Mouse (Mus musculus) fat pad, adult 2 months (tissue): Measurements from ENCODE around the gene Spag4.

Experiments used
- DNase-seq: peaks from one replicate; pipeline ENCODE4 v3.0.0-alpha.2; 2011; ENCODE audit warnings: low read depth, low spot score; ENCODE audit errors: extremely low read depth

The Spag4 gene

DNA sequence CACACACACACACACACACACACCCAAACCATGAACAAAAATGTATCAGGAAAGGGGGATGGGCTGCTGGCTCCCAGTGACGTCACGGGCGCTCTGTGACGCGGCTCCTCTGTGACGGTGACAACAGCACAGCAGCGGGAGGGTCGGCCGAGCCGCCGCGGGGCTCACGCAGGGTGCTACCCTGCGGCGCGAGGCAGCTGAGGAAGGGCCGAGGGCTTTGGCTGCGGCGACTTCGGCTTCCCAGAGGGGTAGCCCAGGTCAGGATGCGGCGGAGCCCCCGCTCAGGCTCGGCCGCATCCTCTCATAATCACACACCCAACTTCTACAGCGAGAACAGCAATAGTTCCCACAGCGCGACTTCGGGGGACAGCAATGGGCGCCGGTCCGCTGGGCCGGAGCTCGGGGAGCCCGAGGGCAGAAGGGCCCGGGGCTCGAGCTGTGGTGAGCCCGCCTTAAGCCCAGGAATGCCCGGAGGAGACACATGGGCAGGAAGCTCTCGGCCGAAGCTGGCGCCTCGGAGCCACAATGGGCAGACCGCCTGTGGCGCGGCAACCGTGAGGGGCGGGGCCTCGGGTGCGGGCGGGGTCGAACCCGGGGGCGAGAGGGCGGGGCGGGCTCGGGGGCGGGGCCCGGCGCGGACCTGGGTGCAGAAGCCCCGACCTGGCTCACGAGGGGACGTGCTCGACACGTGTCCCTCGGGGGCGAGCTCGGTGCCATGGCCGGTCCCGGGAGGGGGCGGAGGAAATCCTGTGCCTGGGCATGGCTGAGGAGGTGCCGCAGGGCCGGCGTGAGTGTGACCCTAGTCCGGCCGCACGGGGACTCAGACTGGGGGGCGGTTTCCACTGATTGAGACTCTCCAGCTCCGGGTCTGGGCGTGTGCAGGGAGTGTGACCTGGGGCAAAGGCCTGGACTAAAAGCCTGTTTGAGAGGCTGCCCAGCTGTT lies at the start of gene Spag4:
TSS of gene Spag4 (plus strand) at position 77 of the 943 bp plus-strand sequence.
- no peak for DNase-seq

GRCm38 (mm10) chr2:156018106-156018505 lies 46.9 kb upstream of the Spag4 start:
- DNase-seq = no peak

DNA sequence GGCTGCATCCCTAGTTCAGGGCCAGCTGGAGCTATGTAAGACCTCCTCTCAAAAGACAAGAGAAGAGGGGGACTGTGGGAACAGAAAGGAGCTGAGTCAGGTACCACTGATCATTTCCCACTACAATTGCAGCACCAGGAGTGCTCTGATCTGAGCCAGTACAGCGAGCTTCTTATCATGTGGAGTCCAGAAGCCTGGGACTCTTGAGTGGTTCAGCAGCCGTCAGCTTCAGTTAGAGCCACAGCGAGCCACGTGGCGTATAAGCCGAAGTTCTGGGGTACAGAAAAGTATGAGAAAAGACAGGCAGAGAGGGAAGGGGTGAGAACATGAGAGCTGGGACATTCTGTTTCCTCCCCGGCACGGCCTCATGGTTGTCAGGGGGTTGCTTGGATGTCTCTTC lies 43.8 kb upstream of the Spag4 start:
- DNase-seq = no peak

DNA sequence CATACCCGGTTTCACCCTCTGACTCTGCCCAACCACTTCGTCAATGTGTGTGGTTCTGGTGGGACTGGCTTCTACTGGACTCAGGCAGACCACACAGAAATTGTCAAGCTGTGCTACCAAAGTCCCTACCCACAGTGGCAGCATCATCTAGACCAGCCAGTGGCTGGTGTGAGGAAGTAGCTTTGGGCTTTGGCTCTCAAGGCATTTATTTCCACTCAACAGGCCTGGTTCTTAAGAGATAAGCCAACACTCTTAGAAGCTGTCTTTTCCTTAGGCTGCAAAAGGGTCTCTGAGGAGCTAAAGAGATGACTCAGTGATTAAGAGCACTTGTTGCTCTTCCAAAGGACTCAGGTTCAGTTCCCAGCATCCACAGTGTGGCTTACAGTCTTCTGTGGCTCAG lies 43.2 kb upstream of the Spag4 start:
- no peak for DNase-seq

DNA sequence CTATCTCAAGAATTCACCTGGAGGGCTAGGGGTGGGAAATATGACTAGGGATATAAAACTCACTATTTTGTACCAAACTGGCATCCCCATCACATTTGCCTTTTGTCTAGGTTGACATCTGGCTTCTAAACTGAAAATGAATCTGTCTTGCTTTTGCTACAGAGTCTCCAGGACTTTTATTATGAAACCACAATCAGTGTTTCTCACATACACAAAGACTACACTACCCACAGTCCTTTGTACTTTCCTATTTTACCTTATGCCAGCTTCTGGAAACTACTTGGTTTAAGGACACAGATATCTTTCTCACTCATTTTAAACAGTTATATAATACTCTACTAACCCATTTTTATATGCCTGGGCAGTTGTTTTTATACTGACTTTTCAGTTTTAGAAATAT lies 39.5 kb upstream of the Spag4 start:
- no peak for DNase-seq

DNA sequence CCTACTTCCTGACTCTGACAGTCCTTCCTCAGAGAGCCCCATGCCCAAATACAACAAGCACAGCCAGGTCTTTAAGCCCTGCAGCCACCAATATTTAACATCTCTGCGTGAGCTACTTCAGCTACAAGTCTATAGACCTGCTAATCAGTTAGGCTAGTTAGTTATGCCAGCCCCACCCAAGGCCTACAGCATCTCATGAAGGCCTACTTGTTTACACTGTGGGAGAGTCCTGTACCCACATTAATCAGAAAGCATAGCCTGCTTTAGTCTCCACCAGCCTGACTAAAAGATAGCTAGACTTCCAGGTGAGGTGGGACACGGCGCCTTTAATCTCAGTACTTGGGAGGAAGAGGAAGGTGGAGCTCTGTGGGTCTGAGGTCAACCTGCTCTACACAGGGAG lies 25.6 kb upstream of the Spag4 start:
- no peak for DNase-seq

DNA sequence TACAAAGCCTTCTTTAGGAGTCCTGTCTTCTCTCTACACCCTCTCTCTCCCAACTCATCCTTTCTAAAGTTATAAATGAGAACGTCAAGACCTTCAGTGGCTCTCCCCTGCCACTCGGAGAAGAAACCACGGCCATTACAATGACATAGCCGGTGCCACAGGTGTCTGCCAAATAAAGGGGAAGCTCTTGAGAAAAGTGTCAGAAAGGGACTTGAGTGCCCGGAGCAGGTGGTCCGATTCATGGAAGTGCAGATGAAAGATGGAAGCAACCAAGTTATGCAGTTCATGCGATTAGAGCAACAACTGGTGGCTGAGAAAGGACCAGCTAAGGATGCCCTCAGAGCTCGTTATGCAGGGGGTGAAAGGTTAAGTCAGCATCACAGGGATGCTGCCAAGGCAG lies 22.1 kb upstream of the Spag4 start:
- DNase-seq = no peak

- DNase-seq = no peak
Measured at GRCm38 (mm10) chr2:156047929-156048328, 17.0 kb upstream of the Spag4 start.

DNA sequence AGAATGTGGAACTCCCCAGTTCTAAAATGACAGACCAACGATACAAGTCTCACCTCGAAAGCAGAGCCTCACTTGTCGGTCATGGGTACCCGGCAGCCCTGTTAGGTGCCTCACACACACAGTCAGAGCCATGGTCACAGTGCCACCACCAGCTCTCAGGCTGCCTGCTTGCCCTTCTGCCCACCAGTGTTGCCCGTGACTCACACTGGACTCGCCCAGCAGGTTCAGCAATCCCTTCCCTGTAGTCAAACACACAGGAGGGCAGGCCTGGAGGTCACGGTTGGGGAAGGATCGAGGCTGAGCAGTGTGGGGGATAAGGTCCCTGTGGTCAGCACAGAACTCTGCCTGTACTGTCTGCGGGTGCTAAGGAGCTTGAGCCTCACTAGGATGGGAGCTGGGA lies 12.2 kb upstream of the Spag4 start, which contains the start of gene Fer1l4:
TSS of gene Fer1l4 (minus strand) at position 132 of the 400 bp plus-strand sequence.
- no peak for DNase-seq

DNA sequence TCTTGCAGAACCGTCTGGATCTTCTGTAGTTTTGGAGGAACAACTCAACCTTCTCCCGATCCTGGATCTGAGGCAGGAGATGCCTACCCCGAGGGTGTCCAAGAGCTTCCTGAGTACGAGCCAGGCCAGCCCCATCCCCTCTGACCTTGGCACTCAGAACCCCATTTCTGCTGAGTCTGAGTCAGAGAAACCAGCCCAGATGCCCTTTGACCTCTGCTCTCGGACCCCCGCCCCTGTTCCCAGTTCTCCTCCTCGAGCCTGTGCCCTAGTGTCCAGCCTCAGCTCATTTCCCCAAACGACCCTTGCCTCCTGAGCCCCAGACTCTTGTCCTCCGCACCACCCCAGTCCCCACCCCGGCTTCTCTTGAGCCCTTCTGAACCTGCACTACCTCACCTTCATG lies 1.2 kb downstream of the Spag4 start:
- DNase-seq = no peak

DNA sequence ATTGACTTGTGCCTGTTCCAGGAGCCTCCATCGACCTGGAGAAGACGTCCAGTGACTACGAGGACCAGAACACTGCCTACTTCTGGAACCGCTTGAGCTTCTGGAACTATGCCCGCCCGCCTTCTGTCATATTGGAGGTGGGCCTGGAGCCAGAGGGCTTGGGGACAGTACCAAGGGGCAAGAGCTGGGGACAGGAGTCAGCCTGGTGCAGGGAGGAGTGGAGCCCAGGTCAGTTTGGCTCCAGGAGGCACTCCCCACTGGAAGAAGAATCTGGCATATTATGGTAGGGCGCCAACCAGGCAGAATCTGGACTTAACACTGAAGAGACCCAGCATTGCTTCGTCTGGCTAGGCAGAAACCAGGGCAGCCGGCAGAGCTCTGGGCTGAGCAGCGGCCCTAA lies 2.9 kb downstream of the Spag4 start:
- DNase-seq = no peak

- DNase-seq = no peak
Measured at GRCm38 (mm10) chr2:156071236-156071635, 6.3 kb downstream of the Spag4 start.

DNA sequence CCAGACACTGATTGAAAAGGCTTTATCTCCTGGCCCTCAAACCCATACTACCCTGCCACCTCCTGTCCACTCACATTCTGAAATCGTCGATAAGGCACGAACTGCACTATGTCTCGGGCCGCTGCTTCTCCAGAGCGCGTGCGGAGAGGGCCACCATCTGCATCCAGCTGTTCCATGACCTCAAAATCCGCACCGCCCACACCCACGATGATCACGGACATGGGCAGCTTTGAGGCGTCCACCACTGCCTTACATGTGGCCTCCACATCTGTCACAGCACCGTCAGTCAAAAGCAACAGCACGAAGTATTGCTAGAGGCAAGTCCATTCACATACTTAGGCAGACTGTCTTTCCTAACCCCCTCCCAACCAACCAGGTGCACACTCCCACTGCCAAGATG lies 8.8 kb downstream of the Spag4 start:
- DNase-seq = no peak

GRCm38 (mm10) chr2:156077461-156077860 lies 12.5 kb downstream of the Spag4 start:
- DNase-seq = no peak

- no peak for DNase-seq
Measured at GRCm38 (mm10) chr2:156078421-156079182, 13.6 kb downstream of the Spag4 start.

GRCm38 (mm10) chr2:156079183-156079560 lies 14.2 kb downstream of the Spag4 start:
- no peak for DNase-seq

DNA sequence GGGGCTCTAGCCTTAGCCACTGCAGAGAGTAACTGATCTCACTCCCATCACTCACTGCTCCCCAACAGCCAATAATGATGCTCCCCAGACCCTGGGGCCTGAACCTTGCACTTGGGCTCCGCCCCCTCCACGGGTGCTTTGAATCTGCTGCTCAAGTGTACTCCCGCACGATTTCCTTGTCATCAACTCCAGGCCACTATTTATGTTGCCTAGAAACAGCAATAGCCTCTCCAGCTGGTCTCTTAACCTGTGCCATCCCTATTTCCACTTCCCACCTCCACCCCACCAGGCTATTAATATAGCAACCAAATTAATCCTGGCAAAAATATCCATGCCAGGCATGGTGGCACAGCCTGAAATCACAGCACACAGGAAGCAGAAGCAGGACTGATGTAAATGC lies 14.7 kb downstream of the Spag4 start:
- DNase-seq = no peak

GRCm38 (mm10) chr2:156080391-156080790 lies 15.4 kb downstream of the Spag4 start:
- DNase-seq = no peak

GRCm38 (mm10) chr2:156084541-156084940 lies 19.6 kb downstream of the Spag4 start:
- DNase-seq = no peak

- no peak for DNase-seq
Measured at GRCm38 (mm10) chr2:156087391-156088110, 22.6 kb downstream of the Spag4 start.

- no peak for DNase-seq
Measured at GRCm38 (mm10) chr2:156089799-156090198, 24.8 kb downstream of the Spag4 start.
